Mouse (Mus musculus) left cerebral cortex, adult 18-20 months (tissue): ENCODE results near the gene Cd82. TPM values are rescaled to one million over a fixed set of nuclear protein-coding genes. Genes with fewer than 3 reads are reported as not detected.

Experiments used
- DNase-seq, 2 experiments: peaks; one replicate each; pipeline ENCODE4 v3.0.0; 2021 to 2022; ENCODE audit warnings: low spot score in 2 of 2, mixed read lengths in 1 of 2
- total RNA-seq, 2 experiments: library from RNA; stranded (reverse); gene quantifications; 2 replicates each; pipeline ENCODE4 v1.2.3; 2021

The Cd82 gene
- total RNA-seq, 2 experiments from 2014 or later = 12.8 to 15.4 TPM

DNA sequence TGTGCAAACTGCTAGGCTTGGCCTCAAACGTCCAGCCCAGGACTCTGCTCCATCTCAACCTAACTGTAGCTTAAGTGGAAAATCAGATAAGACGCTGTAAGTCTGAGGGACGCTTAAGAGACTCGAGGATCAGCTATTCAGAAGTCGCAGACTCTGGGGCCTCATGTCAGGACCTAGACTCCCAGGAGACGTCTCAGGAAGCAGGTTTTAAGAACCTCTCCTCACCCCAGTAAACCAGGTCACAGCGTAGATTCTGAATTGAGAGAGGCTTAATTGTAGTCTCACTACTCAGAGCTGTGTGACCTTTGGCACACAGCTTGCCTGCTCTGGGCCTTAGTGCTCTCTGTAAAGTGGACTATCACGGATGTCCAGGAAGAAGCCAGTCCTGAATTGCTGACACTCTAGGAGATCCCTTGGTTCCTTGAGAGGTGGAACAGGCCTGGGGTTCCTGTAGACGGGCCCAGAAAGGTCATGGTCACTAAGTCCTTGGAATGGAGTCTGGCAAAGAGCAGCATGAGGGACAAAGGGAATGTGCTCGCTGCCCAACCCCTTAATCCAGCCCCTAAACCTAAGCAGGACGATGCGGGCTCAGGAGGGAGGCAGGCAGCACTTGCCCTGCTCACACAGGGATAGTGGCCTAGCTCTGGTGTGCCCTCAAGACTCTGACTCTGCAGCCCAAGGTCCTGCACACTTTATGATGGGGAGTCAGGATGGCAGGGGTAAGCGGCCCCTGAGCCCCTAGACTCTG, 16.2 kb downstream of the Cd82 start:
- DNase-seq = no peak

DNA sequence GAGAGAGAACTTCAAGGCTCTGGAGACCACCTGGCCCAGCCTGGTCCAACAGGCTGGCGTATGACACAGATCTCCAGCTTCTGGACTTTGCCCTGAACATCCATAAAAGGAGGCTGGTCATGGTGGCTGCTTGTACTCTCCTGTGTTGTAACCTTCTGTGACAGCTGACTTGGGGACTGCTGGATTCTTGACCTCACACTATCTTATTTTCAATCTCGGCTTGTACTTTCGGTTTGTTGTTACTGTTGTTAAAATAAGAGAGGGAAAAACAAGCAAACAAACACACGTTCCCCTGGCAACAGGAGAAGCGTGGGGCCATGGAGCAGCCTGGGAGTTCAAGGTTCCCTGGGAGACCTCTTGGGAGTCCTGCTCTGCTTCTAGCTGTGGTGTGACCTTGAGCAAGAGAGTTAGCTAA, 17.7 kb downstream of the Cd82 start:
- DNase-seq = no peak

DNA sequence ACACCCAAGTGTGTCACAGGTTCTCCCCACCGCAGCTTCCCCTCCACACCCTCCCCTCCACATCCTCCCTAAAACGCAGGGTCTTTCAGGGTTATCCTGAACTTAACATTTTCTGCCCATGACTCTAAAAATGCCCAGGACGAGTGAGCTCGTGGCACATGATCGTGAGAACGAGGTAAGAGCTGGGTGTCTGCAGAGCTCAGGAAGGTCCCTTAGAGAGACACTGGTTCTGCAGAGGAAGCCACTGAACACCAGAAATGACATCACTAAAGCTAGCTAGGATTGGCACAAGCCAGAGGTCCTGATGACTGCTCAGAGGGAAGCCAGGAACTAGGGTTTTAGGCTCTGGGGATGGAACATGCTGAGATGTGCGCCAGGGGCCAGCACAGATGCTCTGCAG, 18.7 kb downstream of the Cd82 start:
- no peak for DNase-seq

- no peak for DNase-seq
These were observed 19.8 kb downstream of the Cd82 start for GRCm38 (mm10) chr2:93443106-93443505.

DNA sequence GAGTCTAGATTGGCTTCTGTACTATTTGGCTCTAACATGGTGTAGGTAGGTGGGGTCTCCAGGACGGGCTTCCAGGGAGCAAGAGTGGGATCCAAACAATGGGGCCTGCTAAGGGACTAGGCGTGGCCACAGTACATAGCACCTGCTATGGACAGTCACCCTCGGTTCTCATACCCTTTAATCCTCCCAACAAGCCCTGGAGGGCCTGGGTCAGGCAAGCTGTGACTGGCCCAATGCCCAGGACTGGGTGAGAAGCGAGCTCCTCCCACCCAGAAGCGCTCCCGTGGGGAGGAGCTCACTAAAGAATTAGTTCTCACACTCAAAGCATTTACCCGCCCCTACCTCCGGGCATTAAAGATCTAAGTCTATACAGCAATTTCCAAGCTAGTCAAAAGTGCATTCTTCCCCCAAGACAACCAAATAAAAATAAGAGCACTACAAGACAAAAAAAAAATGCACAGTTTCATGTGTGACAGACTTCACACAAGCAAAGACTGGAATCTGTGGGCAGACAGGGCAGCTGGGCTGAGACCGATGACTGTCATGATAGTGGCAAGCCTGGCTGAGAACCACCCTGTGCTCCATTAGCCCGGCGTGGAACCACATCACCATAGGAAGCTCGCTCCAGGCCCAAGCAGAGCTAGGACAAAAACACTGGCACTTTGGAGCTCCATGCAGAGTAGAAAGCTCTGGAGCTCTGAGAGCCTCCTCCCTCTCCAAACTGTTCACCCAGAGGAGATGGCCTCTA, 23.0 kb downstream of the Cd82 start:
- DNase-seq = no peak

- DNase-seq = no peak
These were observed 23.6 kb downstream of the Cd82 start for GRCm38 (mm10) chr2:93439352-93439771.

- DNase-seq = no peak
These were observed 24.6 kb downstream of the Cd82 start for GRCm38 (mm10) chr2:93438335-93438734.

DNA sequence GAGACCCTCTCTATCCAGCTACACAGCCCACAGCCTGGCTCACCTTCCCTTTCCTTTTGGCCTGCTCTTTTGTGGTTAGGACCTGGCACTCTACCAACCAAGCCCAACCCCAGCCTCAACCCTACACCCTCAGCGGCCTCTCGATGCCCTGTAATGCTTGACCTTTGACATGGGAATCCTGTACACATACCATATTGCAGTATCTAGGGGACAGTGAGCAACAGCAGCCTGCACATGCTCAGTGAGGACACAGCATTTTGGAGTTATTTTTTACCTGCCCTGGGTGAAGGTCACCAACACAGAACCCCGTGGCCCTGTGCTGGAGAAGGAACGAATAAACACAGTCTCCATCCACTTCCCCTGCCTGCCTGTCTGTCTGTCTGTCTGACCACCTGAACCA, 27.4 kb downstream of the Cd82 start:
- DNase-seq = no peak

DNA sequence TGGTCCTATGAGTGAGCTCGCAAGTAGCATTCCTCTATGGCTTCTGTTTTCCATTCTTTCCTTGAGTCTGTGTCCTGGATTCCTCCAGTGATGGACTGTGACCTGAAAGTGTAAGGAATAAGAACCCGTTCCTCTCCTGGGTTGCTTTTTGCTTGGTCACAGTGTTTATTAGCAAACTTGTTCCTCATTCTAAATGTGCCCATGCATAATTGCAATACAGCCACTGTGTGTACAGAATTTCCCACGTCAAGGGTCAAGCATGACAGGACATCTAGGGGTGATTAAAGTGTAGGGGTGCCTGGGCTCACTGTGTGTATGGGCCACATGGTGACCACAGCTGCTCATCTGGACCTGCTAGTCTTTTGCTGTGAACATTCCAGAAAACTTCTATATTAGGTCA, 28.0 kb downstream of the Cd82 start:
- no peak for DNase-seq

DNA sequence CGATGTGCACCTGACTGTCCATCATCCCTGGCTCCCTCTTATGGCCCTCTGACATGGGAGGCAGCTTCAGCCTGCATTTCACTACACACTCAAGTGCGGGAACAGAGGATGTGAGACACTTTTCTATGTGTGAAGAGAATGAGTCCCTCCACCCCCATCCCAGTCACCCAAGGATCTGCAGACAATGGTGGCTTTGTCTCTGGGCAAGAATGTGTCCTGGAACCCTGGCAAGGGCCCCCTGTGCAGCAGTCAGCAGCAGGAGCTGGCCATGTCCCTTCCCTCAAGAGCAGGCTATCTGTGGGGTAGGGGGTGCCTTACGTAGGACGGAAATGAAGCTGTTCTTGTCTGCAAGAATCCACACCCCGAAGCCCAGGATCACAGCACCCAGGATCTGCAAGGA, 29.4 kb downstream of the Cd82 start:
- no peak for DNase-seq

DNA sequence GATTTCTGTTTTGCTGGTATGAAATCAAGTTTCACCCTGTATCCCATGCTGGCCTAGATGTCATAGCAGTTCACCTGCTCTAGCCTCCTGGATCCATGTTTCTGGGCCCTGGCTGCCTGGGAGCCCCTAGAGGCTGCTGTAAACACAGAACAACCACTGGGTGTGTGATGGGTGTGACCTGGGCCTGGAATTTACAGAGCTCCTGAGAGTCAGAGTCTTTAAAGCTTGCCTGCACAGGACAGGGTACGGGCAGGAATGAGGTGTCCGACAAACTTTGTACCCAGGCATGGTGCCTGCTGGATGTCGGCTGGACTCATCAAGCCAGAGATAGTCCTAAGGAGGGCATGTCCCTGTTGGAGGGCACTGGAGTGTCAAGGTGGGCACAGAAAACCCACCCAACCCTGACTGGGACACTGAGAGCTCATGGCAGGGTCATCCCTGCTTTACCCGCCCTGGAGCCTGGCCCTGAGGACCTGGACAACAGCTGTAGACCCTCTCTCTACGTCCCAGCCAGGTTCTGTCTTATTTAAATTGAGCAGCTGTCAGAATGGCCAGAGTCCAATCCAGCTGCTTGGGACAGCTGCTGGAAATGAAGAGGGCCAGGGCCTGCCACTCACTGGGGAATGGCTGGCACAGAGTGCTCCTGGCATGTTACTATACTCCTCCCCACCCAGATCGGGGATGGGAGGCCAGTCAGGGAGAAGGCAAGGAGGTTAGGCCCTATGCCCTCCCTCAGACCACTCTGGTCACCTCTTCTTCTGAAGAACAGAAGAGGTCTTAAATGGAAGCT, 30.1 kb downstream of the Cd82 start:
- no peak for DNase-seq

GRCm38 (mm10) chr2:93431575-93432325, 31.2 kb downstream of the Cd82 start:
- no peak for DNase-seq

- DNase-seq = no peak
These were observed 31.9 kb downstream of the Cd82 start for GRCm38 (mm10) chr2:93430993-93431392.

DNA sequence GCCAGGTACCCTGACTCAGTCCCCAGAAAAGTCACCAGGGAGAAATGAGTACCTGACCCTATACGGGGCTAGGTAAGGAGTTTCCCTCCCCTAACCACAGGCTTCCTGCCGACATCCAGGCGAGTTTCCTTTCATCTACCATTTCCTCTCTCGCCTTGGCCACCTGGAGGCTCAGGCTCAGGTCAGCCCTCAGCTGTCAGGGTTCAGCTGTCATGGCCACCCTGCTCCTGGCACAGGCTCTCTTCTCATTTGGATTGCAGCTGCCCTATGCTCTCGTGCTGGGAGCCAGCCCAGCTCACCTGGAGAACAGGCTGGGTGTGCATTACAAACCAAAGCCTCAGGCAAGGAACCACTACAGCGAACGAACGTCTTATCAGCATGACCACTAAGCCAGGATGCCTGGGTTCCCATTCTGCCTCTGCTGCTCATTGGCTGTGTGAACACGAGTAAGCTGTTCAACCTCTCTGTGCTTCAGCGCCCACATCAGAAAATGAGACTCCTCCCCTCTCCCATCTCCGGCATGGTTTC, 34.9 kb downstream of the Cd82 start:
- no peak for DNase-seq

DNA sequence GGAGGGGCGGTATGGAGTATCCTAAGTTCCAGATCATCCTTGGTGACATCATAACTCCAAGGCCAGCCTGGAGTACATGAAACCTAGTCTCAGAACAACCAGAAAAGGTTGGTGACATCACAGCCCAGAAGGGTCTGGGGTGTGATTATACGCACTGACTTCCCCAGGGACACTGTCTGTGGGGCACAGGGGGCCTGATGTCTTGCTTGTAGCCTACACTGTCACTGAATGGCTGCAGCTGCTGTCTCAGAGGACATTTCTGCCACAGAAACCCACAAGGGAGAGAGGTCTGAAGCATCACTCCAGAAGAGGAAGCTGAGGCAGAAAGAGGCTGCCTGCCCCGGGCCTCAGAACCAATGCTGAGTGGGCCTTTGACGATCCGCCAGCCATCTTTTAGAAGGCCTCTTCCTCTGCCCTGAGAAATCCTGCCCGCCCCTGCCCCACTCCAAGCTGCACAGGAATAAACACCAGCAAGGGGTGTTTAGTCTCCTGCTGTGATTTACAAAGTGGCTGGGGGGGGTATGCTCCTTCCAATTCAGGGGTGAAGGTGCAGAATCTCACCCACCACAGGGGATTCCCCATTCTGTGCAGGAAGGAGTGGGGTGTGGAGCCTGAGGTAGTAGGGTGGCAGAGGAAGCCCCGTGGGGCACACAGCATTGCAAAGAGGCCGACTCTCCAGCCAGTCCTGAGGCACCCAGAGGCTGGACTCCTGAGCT, 35.8 kb downstream of the Cd82 start:
- no peak for DNase-seq

DNA sequence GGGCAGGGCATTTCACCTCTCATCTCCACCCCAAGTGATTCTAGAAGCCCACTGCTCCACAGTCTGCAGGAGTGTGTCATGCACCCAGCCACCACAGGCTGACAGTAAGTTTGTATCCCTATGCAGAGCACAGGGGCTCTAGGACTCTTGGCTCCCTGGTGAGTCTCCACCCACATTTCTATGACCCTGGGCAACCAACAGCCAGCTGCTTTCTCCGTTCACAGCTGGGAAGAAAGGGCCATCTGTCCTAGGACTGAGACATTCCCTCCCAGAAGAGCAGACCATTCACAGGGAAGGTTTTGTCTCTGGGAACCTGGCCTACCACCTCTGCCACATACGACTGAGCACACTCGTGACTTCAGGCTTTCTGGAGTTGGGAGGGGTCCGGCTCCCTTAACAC, 37.1 kb downstream of the Cd82 start:
- DNase-seq = no peak

DNA sequence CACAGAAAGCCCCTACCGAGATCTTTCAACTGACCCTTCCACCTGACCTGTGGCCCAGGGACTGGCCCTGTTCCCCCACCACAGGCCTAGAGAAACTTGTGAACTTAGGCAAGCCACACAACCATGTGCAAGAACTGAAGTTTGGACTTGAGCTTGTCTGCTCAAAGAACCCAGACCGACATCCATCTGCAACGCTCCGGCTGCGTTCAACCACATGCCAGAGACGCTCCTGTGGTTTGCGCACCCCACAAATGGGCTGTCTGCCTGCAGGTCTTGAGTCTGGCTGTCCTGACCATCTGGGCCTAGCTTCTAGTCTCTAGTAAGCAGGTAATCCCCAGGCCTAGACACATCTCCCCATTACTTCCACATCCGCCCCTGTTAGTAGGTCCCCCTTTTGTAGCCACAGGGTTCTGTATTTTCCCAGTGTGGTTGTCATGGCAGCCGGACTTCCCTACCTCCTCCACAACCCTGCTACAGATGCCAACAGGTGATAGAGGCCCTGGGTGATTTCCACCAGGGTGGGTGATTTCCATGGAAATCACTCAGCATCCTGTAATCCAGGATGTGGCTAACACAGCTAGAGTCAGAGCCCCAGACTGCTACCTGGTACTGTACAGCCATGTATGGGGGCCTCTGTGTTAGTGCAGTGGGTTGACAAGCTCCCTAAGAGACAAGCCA, 38.5 kb downstream of the Cd82 start:
- no peak for DNase-seq

DNA sequence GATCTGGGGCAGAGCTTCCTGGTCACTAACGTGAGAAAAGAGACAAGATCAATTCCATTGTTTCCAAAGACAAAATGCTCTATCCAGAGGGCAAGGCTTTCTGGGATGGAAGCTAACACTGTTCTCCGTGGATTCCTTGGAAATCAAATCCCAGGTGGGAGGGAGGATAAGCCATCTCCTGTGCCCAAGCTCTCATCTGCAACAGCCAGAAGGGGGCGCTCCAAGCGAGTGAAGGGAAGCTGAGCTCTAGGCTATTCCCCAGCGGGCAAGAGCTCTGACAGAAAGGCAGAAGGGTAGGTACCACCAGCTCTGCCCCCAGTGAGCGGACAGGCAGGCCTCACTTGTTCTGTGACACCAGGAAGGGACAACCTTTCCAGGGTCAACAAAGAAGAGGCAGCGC, 41.6 kb downstream of the Cd82 start:
- DNase-seq = peak; percentile 81 to 89

- no peak for DNase-seq
These were observed 43.0 kb downstream of the Cd82 start for GRCm38 (mm10) chr2:93419971-93420370.

DNA sequence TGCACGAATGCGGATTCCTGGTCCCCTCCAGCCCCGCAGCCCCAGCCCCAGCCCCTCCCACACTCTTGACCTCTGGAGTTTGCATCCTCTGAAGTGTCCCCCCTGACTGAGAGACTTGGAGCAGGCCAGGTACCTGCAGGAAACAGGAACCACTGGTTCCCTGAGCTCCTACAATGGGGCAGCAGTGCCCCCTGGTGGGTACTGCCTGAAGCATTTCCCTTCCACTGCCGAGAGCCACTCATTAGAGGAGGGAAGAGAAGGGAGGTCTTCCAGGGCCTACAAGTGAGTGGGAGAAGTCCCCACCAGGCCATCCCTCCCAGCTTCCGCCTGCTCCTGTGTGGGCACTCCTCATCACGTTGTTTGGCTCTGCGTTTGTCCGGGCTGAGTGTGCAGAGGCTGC, 44.5 kb downstream of the Cd82 start:
- peak; percentile 77 to 83 for DNase-seq
